Mouse (Mus musculus) testis, postnatal 14 days (tissue): Measurements from ENCODE around the gene Sidt2.
A peak's percentile ranks its signal among the peaks of the same experiment; 100 is the strongest.

Experiments
- DNase-seq: peaks from one replicate; pipeline ENCODE4 v3.0.0; 2021; ENCODE audit warnings: low spot score

Sidt2 gene

GRCm38 (mm10) chr9:45911673-45912072 lies 43.4 kb downstream of the Sidt2 start:
- no peak for DNase-seq

GRCm38 (mm10) chr9:45910995-45911394 lies 44.1 kb downstream of the Sidt2 start:
- no peak for DNase-seq

DNA sequence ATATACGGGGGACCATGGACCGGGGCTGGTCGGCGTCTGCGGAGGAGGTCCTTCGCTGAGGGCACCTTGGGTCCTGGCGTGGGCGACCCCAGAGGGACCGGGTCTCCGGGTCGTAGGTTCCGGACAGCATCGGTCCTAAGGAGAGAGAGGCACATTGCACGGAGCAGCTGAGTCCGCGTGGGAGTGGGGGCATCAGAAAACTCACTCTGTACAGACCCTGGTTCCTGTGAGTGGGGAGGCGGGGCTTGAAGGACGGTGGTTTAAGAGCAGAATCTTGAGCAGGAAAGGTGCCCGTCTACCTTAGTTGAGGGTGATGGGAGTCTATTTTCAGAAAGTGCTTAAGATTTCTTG lies 48.0 kb downstream of the Sidt2 start:
- no peak for DNase-seq

DNA sequence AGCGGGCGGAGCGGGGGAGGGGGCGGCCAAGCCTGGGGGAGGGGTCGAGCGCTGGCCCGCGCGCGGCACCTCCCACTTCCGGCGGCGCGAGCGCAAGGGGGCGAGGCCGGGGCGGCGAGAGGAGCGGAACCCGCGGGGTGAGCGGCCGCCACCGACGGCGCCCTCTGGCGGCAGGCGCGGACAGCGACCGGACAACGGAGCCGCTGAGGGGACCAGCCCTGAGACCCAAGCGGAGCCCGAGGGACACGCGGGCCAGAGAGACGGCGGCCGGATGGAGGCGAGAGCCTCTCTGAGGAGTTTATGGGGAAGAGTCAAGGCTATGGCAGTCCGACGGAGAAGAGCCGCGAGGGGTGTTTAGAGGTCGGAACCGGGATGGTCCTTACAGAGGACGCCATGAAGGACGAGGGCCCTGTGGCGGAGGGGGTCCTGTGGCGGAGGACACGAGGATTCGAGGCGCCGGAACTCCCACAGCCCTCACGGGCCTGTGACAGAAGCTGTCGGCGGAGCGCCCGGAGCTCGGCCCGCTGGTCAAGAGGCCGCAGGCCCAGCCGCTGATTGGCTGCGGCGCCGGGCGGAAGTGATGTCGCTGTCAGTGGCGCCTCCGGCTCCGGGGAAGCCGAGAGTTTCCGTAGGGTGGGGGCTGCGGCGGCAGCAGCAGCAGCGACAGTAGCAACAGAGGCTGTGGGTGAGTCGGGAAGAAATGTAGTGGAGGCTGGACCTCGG lies 48.5 kb downstream of the Sidt2 start, which contains the start of the genes Pcsk7 and Rnf214:
Gene Pcsk7, plus strand, starts transcription at position 143 of the 723 bp plus-strand sequence.
Gene Rnf214, minus strand, starts transcription at position 557 of the 723 bp plus-strand sequence.
- peak; percentile 93 for DNase-seq

- DNase-seq = peak; percentile 58
These were observed 49.2 kb downstream of the Sidt2 start for GRCm38 (mm10) chr9:45905811-45906237.

GRCm38 (mm10) chr9:45905196-45905595 lies 49.9 kb downstream of the Sidt2 start:
- DNase-seq = no peak

- no peak for DNase-seq
These were observed 61.4 kb downstream of the Sidt2 start for GRCm38 (mm10) chr9:45893681-45894080.
